Mouse (Mus musculus) adrenal gland, adult 18-20 months (tissue): ENCODE data around the gene Cox8b. TPM values are rescaled to one million over a fixed set of nuclear protein-coding genes. Genes with fewer than 3 reads are reported as not detected.

Experiments
- DNase-seq, 2 experiments: peaks; one replicate each; pipeline ENCODE4 v3.0.0; 2021 to 2022; ENCODE audit warnings: low spot score in 2 of 2
- long read RNA-seq, 2 experiments: library from polyadenylated mRNA; stranded (forward); transcript quantifications; one replicate each; pipeline ENCODE4 v2.0.0; 2021
- total RNA-seq, 2 experiments: library from RNA; stranded (reverse); gene quantifications; 1 replicate in 1 of 2; 2 replicates in 1 of 2; pipeline ENCODE4 v1.2.3; 2021

Cox8b gene
- 1,000 to 10,000 TPM; 1,018 to 1,993 TPM for total RNA-seq
- long read RNA-seq, experiment 1, transcript Cox8b-201 (2 exons, 360 nt) = major isoform, 227 of 234 reads
- long read RNA-seq, experiment 1, partial matches to known transcripts = 3 of 234 reads
- long read RNA-seq, experiment 1, other reads (novel, unspliced or antisense) = 4 of 234 reads
- long read RNA-seq, experiment 2, transcript Cox8b-201 (2 exons, 360 nt) = major isoform, 547 of 569 reads
- long read RNA-seq, experiment 2, partial matches to known transcripts = 15 of 569 reads
- long read RNA-seq, experiment 2, other reads (novel, unspliced or antisense) = 7 of 569 reads

DNA sequence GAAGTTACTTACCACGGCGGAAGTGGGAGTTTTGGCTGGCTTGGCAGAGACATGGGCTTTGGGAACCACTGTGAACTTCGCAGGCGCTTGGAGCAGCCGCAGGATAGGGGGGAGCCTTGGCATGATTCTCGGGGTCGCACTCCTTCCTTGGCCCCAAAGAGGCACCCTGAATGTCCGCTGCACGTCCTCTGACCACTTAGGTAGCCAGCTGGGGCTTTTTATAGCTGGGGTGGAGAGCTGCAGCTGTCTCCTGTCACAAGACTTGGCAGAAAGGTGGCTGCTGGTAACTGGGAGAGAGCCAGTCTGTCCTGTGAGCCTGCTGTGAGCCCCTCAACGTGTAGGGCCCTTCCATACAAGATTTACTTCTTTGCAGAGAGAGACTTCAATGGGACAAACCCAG is at the start of gene Cox8b:
Cox8b (minus strand) TSS at position 227 of the 400 bp plus-strand sequence.
- no peak for DNase-seq

DNA sequence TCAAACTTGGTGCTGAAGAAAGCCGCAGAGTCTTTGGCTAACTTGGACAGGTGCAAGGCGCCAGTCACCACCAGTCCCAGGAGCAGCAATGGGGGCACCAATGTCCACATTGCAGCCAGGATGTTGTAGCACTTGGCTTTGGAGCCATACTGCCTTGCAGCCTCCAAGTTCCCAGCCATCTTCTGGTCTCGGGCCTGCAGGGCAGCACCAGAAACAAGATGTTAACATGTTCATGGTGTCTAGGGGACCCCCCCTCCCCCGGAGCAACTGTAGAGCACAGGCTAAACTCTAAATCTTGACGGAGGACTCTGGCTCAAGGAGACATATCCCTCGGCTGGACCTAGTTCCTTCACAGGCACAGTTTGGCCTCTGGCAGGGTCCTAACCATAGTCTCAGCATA is 49.0 kb upstream of the Cox8b start:
- peak in 1 of 2 experiments; percentile 20 for DNase-seq

DNA sequence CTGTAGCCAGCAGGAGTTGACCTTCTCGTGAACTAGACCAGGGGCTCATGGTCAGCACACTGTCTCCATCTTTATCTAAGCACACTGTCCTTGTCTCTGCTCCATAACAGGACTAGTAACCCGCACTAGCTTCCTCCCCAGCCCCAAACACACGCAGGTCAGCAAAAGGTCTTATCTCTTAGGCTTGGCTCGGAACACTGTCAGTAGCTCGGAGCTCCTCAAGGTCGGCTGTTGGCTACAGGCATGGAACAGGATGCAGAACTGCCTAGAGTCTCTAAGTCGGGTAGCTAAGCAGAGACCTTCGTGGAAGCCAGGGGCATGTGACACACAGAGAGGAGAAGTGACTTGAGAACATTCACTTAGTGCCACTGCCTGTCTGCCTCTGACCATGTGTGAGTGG is 47.9 kb upstream of the Cox8b start:
- peak in 1 of 2 experiments; percentile 42 for DNase-seq

DNA sequence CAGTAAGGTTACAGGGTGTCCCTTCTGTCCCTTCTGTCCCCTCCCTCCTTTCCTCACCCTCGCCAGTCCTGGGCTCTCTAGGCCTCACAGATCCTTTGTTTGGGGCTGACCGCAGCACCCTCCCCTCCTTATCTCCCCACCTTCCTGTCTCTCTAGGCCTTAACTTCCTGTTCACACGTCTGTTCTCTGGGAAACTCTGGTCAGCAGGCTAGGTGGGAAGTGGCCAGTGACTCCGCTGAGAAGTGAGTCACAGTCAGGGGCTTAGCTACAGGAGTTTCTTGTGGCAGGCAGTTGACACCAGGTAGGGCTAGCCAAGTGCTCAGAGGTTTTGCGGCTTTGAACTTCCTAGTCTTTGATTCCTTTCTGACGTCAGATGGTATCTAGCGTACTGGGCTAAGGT is 46.7 kb upstream of the Cox8b start:
- peak in 1 of 2 experiments; percentile 22 for DNase-seq

DNA sequence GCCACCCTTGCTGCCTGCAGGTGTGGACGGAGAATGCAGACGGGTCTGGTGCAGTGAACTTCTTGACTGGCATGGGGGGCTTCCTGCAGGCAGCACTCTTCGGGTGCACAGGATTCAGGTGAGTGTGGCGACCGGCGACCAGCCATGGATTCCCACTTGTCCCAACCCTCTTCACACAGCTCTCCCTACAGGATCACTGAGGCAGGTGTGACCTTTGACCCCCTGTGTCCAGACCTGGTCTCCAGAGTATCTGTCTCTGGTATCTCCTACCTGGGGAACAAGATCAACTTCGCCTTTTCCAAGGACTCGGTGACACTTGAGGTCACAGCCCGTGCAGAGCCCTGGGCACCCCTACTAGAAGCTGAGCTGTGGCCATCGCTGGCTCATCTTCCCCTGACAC is 46.1 kb upstream of the Cox8b start:
- peak in 1 of 2 experiments; percentile 22 for DNase-seq

DNA sequence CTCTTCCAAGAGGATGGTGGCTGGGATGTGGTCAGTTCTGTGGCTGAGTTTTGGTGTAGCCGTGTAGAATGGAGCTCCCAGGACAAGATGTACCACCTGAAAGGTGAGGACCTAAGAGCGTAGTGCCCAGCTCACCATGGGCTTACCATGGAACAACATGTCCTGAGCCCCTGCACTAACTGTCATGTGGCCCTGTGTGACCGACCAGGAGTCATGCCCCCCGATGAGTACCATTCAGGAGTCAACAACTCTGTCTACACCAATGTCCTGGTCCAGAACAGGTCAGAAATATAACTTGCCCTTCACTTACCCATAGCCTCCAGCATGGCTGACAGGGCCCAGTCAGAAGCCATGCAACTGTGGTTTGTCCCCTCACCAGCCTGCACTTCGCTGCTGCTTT is 45.0 kb upstream of the Cox8b start:
- no peak for DNase-seq

DNA sequence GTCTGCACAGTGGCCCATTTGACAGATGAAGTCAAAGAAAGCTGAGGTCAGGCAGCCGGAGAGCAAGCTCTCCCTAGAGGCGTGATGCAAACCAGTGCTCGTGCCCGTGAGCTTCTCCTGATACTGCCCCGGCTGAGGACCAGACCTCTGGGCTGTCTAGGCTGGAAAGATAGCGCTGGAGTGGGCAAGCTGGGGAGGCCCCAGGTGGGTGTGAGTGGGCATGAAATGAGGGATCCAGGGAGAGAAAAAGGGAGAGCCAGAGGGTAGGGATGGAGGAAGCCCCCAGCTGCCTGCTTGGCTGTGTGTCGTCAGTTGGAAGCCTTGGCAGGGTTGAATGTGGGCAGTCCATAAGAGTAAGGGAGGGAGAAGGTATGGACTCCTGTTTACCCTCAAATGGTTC is 44.0 kb upstream of the Cox8b start:
- no peak for DNase-seq

DNA sequence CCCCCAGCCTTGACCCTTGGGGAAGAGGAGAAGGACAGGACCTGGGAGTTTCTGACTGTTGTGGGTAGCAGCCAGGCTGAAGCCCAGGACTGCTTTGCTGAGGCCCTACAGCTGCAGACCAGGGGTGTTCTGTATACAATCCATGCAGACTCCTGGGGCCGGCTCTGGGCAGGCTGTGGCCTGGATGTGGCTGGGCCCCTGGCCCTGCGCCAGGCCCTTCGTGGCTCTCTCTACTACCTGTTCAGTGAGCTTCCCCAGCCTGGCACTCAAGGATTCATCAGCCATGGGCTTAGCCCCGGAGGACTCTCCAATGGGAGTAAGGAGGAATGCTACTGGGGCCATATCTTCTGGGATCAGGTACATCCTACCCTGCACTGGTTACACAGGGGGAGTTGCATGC is 43.1 kb upstream of the Cox8b start:
- DNase-seq = peak in 1 of 2 experiments; percentile 25

DNA sequence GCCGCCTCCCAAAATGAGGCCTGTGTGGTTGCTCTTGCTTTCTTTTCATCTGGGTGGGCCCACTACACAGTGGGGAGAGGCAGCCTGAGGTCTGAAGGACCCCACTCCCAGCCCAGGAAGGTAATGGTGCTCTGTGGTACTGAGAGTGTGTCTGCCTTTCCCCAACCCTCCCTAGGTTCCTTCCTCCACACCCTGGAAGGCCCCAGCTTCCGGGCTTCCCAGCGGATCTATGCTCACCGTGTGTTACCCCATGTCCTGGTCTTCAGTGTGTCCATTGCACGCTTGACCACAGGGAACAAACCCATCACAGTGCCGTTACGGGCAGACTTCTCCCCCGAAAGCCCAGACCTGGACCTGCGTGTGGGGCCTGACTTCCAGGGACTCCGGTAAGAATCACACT is 42.6 kb upstream of the Cox8b start:
- peak in 1 of 2 experiments; percentile 20 for DNase-seq

DNA sequence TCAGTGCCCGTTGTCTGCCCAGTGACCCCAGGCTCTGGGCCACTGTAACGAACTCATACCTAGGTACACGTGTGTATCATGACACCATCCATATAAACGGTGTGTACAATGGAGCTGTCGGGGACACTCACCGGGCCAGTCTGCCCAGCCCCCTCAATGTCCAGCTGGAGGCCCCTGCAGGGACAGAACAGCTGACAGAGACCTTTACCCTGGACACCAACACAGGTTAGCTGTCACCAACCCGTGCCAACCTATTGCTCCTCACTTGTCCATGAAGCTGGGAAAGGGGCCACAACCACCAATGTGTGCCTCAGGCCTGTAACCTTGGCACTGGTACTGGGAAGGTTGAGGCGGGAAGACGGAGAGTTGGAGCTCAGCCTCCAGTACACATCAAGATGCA is 42.1 kb upstream of the Cox8b start:
- peak in 1 of 2 experiments; percentile 32 for DNase-seq

DNA sequence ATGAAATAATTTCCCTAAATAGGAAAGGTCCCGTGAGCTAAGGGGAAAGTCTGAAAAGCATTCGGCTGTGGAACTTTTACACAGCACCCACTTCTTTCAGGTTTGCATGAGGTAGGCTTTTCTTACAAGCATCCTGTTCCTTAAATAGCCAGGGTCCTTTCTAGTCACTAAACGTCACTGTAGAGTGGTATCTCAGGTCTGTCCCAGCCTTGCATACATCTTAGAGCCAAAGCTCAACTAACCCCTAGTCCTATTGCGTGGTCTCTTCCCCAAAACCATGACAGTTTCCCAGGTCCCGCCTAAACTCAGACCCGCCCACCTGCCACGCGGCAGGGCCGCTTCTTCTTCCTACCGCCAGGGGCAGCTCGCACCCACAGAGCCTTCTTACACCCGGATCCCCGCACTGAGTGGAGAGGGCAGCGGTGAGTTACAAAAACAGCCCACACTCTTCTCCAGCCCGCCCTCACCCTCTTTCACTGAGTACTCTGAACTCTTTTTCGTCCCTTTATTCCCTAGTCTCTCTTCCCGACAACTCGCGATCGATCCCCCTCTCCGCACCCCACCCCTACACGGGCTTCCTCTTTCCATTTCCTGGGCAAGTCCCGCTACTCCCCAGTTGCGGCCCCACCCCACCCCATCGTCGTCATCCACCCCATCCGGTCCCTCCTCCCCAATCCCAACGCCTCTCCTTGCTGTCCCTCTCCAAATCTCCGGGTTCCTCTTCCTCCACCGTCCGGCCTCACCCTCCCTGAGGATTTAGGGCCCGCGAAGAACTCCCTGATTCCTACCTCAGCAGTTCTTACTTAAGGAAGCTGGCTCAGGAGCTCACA is 41.2 kb upstream of the Cox8b start, which contains the start of gene Pgghg:
Pgghg (plus strand) TSS at position 170 of the 830 bp plus-strand sequence.
- peak; percentile 83 to 84 for DNase-seq

DNA sequence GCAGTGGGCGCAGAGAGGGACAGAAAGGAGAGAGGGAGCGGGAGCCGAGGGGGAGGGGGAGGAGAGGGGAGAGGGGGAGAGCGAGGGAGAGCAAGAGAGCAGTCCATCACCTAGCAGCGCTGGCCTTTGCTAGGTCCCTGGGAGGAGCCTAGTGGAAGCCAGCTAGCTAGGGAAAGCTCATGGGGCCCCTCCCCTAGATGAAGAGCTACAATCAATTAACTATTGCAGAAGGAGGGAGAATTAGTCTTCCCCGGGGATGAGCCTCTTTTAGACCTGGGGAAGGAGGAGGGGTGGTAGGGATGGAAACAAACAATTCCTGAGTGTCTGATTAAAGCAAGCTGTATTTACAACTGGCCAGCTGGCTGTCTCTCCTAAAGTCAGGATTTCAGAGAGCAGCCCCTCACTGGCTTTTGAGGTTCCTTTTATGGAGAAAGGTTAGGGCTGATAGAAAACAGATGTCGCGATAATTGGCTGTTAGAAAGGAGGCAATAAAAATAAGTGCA is 39.5 kb upstream of the Cox8b start:
- DNase-seq = no peak

DNA sequence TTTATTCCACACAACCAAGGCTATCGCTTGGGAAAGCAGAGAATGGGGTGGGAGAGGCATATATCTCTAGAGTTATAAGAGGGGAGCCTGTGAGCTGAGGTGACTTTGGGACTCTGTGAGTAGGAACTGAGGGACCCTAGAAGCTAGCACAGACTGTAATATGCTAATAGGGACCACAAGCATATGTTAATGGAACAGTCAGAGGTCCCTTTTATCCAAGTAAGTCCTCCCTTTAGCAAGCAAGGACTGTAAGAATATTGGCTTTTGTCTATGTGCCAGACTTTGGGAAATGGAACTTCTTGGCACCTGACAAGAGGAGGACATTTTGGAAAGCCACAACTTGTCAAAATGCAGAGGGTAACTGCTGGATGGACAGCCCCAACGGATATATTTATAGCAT is 38.6 kb upstream of the Cox8b start:
- no peak for DNase-seq

DNA sequence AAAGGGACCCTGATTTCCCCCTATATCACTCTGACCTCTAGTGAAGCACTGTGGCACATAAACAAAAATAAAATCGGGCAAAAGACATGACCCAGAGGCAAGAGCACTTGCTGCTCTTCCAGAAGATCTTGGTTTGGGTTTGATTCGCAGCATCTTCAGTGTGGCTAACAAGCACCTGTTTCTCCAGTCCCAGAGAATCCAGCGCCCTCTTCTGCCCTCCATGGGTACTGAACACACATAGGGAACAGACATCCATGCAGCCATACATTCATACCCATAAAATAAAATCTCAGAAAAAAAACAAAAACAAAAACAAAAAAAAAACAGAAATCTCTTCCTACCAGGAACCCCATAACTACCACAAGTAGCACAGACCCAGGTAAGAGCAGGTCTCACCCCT is 38.2 kb upstream of the Cox8b start:
- DNase-seq = peak in 1 of 2 experiments; percentile 21

DNA sequence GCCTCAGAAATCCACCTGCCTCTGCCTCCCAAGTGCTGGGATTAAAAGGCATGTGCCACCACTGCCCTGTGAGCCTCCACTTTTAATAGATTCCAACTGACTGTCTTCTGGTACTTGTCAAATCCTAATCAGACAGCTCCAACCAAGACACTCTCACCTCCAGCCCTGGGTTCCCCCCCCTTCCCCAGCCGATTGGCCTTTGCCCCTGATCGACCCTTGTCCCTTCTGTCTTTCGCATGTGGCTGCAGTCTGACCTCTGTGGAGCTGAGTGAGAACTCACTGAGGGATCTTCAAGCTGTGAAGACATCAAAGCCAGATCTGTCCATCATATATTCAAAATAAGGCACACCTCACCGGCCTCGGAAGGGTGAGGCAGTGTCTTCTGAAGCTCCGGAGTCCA is 26.9 kb upstream of the Cox8b start:
- DNase-seq = no peak

DNA sequence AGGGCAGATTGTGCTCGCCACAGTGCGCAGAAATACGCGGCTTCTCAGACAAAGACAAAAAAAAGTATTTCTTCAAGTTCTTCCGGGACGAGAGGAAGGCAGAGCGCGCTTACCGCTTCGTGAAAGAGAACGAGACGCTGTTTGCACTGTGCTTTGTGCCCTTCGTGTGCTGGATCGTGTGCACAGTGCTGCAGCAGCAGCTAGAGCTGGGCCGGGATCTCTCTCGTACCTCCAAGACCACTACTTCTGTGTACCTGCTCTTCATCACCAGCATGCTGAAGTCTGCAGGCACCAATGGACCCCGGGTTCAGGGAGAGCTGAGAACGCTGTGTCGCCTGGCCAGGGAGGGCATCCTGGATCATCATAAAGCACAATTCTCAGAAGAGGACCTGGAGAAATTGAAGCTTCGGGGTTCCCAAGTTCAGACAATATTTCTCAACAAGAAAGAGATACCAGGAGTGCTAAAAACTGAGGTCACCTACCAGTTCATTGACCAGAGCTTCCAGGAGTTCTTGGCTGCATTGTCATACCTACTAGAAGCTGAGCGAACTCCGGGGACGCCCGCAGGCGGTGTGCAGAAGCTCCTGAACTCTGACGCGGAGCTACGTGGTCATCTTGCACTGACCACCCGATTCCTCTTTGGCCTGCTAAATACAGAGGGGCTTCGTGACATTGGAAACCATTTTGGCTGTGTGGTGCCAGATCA is 23.0 kb upstream of the Cox8b start:
- DNase-seq = no peak

DNA sequence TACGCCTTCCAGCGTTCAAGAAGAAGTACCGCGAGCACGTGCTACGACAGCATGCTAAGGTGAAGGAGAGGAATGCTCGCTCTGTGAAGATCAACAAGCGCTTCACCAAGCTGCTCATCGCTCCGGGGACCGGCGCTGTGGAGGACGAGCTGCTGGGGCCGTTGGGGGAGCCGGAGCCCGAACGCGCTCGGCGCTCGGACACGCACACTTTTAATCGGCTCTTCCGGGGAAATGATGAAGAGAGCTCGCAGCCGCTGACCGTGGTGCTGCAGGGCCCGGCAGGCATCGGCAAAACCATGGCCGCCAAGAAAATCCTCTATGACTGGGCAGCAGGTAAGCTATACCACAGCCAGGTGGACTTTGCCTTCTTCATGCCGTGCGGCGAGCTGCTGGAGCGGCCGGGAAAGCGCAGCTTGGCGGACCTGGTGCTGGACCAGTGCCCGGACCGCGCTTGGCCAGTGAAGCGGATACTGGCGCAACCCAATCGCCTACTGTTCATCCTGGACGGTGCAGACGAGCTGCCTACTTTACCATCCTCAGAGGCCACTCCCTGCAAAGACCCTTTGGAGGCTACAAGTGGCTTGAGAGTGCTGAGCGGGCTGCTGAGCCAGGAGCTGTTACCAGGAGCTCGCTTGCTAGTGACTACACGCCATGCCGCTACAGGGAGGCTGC is 22.3 kb upstream of the Cox8b start:
- DNase-seq = peak; percentile 50 to 56

DNA sequence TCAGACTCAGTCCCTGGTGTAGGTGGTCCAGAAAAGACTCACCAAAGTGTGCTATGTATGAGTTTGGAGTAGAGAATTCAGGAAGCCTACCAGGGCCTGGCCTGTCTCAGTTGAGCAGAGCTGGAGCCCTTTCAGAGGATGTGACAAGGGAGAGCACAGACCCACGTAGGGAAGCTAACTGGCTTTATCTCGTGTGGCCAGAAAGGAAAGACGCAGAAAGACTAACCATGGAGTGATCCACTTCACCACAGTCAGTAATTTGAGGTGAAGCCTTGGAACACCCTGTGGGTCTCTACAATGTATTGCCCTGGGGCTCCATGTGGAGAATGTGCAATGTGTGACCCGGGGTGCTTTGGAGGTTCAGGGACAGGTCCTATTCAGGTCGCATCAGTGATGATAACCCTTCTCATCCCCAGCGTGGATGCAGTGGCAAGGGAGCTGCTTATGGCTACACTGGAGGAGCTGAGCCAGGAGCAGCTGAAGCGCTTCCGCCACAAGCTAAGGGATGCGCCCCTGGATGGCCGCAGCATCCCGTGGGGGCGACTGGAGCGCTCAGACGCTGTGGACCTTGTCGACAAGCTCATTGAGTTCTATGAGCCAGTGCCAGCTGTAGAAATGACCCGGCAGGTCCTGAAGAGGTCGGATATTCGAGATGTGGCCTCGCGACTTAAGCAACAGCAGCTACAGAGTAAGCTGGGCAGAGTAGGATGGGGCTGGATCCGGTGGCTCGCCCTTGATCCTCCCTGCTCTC is 21.2 kb upstream of the Cox8b start:
- DNase-seq = no peak

DNA sequence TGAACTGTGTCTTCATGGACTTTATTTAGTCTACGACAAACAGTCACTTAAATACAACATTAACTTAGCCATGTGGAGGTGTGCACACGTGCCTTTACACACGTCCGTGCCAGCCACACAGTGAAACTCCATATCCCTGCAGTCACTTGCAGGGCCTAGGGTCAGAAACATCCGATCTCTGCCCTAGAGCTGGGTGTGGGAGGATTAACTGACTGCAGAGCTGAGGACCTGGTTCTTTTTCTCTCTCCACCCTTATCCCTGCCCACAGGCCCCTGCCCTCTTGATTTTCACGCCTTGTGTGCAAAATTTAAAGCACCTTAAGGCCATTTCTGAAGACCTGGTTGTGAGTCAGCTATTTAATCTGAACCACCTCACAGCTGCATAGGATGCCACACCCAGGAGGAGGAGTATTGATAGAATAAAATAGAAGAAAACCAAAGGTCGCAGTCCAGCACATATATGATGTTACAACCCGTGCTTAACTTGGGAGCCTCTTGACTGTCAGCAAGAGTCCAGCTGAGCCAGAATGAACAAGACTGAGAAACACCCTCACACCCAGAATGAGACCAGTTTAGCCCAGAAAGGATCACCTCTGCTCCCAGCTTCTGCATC is 20.3 kb upstream of the Cox8b start, which contains the start of gene Nlrp6:
Nlrp6 (plus strand) TSS at position 485 of the 612 bp plus-strand sequence.
- no peak for DNase-seq

DNA sequence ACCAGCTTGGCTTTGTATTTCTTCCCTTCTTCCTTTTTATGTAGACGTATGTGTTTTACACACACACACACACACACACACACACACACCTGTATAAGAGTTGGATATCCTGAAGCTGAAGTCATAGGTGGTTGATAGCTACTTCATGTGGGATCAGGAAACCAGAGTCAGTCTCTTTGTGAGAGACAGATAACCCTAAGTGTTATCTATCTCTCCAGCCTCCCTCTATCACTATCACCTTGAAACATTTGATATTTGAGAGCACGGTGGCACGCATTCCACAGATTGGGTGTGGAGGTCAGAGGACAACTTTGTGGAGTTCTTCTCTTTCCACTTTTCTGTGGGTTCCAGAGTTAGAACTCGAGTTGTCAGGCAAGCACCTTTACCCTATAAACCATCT is 19.7 kb upstream of the Cox8b start:
- DNase-seq = no peak
